Mouse (Mus musculus): ENCODE data around the gene Cmtr1. TPM values are rescaled to one million over a fixed set of nuclear protein-coding genes. Genes with fewer than 3 reads are reported as not detected.

The Cmtr1 gene
- total and polyA plus RNA-seq, 3 experiments: 47.3 to 99.6 (median 77.9) TPM

DNA sequence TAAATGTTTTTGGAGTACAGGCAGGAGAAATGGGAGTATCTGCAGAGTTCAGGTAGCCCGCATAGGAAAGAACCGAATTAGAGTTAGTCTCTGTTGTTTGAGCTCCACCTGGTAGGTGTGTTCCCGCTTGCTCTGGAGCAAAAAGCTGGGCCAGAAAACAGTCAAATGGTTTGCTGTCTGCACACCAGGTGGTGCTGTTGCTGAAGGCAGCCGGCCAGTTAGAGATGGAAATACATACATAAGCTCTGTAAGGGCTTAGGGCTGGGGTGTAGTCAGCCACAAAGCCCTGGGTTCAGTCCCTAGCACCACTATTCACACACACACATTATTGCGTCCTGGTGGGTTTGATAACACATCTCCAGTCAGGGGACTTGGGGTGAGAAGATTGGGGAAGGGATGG lies 24.3 kb upstream of the Cmtr1 start:
- H3K4me3 ChIP-seq (ENCODE audit: control insufficient read depth in 1 of 2, insufficient read depth in 1 of 2, low read depth in 2 of 2, low read length in 2 of 2): no peak overlapping the region
- TF ChIP-seq GABPA (IDR thresholded peaks at IDR 0.05; ENCODE audit: low read depth, low read length) (no peak), ZMIZ1 (IDR thresholded peaks at IDR 0.05; ENCODE audit: low read depth, low read length) (no peak), ZNF384 (IDR thresholded peaks at IDR 0.05; ENCODE audit: low read depth, low read length) (0 out of 2 replicates have a peak, but pooled peaks have one; percentile 17), ZC3H11A (IDR thresholded peaks at IDR 0.05; ENCODE audit: low read depth, low read length) (peak; percentile 76), ELF1 (IDR thresholded peaks at IDR 0.05; ENCODE audit: low read depth, low read length) (no peak), SMC3 (IDR thresholded peaks at IDR 0.05; ENCODE audit: low read depth, low read length) (peak; percentile 84), CTCF (IDR thresholded peaks at IDR 0.05 in 2 of 3, conservative IDR thresholded peaks at IDR 0.05 in 1 of 3; ENCODE audit: control insufficient read depth in 1 of 3, insufficient read depth in 1 of 3, low read depth in 2 of 3, low read length in 3 of 3, poor library complexity in 1 of 3, severe bottlenecking in 1 of 3) (peak; percentile 53 to 82 (median 78)), MYC (IDR thresholded peaks at IDR 0.05; ENCODE audit: low read depth, low read length) (no peak), POLR2AphosphoS5 (IDR thresholded peaks at IDR 0.05; ENCODE audit: borderline replicate concordance, low read depth, low read length) (no peak), BHLHE40 (IDR thresholded peaks at IDR 0.05; ENCODE audit: borderline replicate concordance, low read depth, low read length) (no peak), RAD21 (IDR thresholded peaks at IDR 0.05; ENCODE audit: low read depth, low read length) (peak; percentile 74)
- peak; percentile 73 for DNase-seq (ENCODE audit: low read depth, low spot score)

DNA sequence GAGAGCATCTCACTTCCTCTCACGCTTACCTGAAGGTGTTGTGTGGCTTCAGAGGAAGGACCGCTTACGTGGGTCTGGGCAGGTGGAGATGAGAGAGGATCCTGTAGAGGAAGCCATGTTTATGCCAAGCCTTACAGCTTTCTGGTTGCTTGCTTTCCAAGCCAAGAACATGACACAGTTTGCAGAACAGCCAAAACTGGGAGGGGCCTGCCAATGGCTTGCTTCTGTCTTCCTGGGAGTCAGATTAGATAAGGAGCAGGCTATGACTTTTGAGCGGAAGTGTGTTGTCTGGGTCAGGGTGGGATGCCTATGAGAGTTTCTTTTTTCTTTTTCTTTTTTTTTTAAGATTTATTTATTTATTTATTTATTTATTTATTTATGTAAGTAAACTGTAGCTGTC lies 23.0 kb upstream of the Cmtr1 start:
- Histone ChIP-seq H3K4me1 (ENCODE audit: control insufficient read depth in 1 of 2, insufficient read depth in 2 of 2, low read length in 2 of 2) (peaks cover 11 to 20% of the 10 kb centered on the region in 2 experiments), H3K9me3 (replicated peaks; ENCODE audit: insufficient read depth, low read length) (no peaks in the 10 kb centered on the region), H3K27me3 (ENCODE audit: control insufficient read depth in 1 of 2, insufficient read depth in 2 of 2, low read length in 2 of 2) (no peaks in the 10 kb centered on the region), H3K79me2 (ENCODE audit: control insufficient read depth, insufficient read depth, low read length, poor library complexity) (no peaks in the 10 kb centered on the region), H3K36me3 (ENCODE audit: control insufficient read depth in 1 of 2, insufficient read depth in 2 of 2, low read length in 2 of 2) (peaks cover 6 to 21% of the 10 kb centered on the region in 2 experiments), H3K4me3 (ENCODE audit: control insufficient read depth in 1 of 2, insufficient read depth in 1 of 2, low read depth in 2 of 2, low read length in 2 of 2) (peak overlapping the region in 1 of 2 experiments; percentile 20; a peak in 1 of 4 replicates), H3K9ac (ENCODE audit: control insufficient read depth, low read depth, low read length, poor library complexity, severe bottlenecking) (peak overlapping the region; percentile 52), H3K27ac (ENCODE audit: control insufficient read depth, low read depth, low read length) (peak overlapping the region; percentile 94)
- DNase-seq (ENCODE audit: low read depth, low spot score): peak; percentile 92
- TF ChIP-seq TCF12 (IDR thresholded peaks at IDR 0.05; ENCODE audit: low read depth, low read length) (peak; percentile 56), SIN3A (IDR thresholded peaks at IDR 0.05; ENCODE audit: low read length) (peak; percentile 76), EP300 (IDR thresholded peaks at IDR 0.05; ENCODE audit: low read depth in 1 of 2, low read length in 2 of 2) (peak; percentile 67 to 73; a peak in 3 of 4 replicates), HCFC1 (IDR thresholded peaks at IDR 0.05; ENCODE audit: low read depth, low read length) (no peak), MAFK (IDR thresholded peaks at IDR 0.05; ENCODE audit: borderline replicate concordance, low read depth, low read length) (no peak), ZKSCAN1 (IDR thresholded peaks at IDR 0.05; ENCODE audit: low read depth, low read length) (no peak), MAZ (IDR thresholded peaks at IDR 0.05; ENCODE audit: low read depth, low read length) (0 out of 2 replicates have a peak, but pooled peaks have one; percentile 25), ETS1 (IDR thresholded peaks at IDR 0.05; ENCODE audit: low read depth, low read length) (peak; percentile 83), GATA1 (IDR thresholded peaks at IDR 0.05; ENCODE audit: low read depth, low read length) (peak; percentile 94), MAX (IDR thresholded peaks at IDR 0.05; ENCODE audit: low read length) (0 out of 2 replicates have a peak, but pooled peaks have one; percentile 35), ELF1 (IDR thresholded peaks at IDR 0.05; ENCODE audit: low read depth, low read length) (peak; percentile 73), MXI1 (IDR thresholded peaks at IDR 0.05; ENCODE audit: low read depth, low read length) (peak; percentile 54; the same call in 1 of the 2 replicates), RCOR1 (IDR thresholded peaks at IDR 0.05; ENCODE audit: low read depth, low read length) (0 out of 2 replicates have a peak, but pooled peaks have one; percentile 17), MYC (IDR thresholded peaks at IDR 0.05; ENCODE audit: low read depth, low read length) (0 out of 2 replicates have a peak, but pooled peaks have one; percentile 15), SMC3 (IDR thresholded peaks at IDR 0.05; ENCODE audit: low read depth, low read length) (no peak), TAL1 (IDR thresholded peaks at IDR 0.05; ENCODE audit: low read length) (0 out of 2 replicates have a peak, but pooled peaks have one; percentile 3), ZNF384 (IDR thresholded peaks at IDR 0.05; ENCODE audit: low read depth, low read length) (peak; percentile 37), CHD2 (IDR thresholded peaks at IDR 0.05; ENCODE audit: low read length) (no peak)

More for the DNA sequence above, 24.3 kb upstream of the Cmtr1 start:
- peaks cover 10 to 21% of the 10 kb centered on the region in 2 experiments for H3K36me3 ChIP-seq (ENCODE audit: control insufficient read depth in 1 of 2, insufficient read depth in 2 of 2, low read length in 2 of 2)
- H3K4me1 ChIP-seq (ENCODE audit: control insufficient read depth in 1 of 2, insufficient read depth in 2 of 2, low read length in 2 of 2): peaks cover 11 to 20% of the 10 kb centered on the region in 2 experiments
- H3K9me3 ChIP-seq (replicated peaks; ENCODE audit: insufficient read depth, low read length): no peaks in the 10 kb centered on the region
- peak overlapping the region; percentile 12; the same call in 1 of the 2 replicates for H3K27ac ChIP-seq (ENCODE audit: control insufficient read depth, low read depth, low read length)
- no peaks in the 10 kb centered on the region for H3K27me3 ChIP-seq (ENCODE audit: control insufficient read depth in 1 of 2, insufficient read depth in 2 of 2, low read length in 2 of 2)
- no peak overlapping the region for H3K9ac ChIP-seq (ENCODE audit: control insufficient read depth, low read depth, low read length, poor library complexity, severe bottlenecking)
- H3K79me2 ChIP-seq (ENCODE audit: control insufficient read depth, insufficient read depth, low read length, poor library complexity): no peaks in the 10 kb centered on the region
